Comparison of ENCODE assay signal across 21 mouse cellular contexts in genomic region chr1:134398210-134398609, GRCm38 (mm10). TPM values are rescaled to one million over a fixed set of nuclear protein-coding genes. Genes with fewer than 3 reads are reported as not detected.
"Had no signal": no experiment of that assay in that cellular context is flagged by ENCODE, and none has a peak within 500 bp of the region (broad histone marks: within the 10 kb centered on the region; RNA-seq: fewer than 3 reads in every experiment).

No protein-coding gene starts in this region.

- H3K36me3 ChIP-seq: lung, embryonic 15.5 days; midbrain, embryonic 13.5 days; midbrain, embryonic 15.5 days; neural tube, embryonic 12.5 days; stomach, embryonic 15.5 days had no signal

- ATAC-seq: lung, postnatal 0 days; midbrain, embryonic 13.5 days; midbrain, embryonic 15.5 days had no signal

- H3K4me1 ChIP-seq: lung, embryonic 15.5 days; midbrain, embryonic 13.5 days; midbrain, embryonic 15.5 days; neural tube, embryonic 12.5 days; stomach, embryonic 15.5 days had no signal

- H3K9me3 ChIP-seq: lung, embryonic 15.5 days; megakaryocyte, embryonic 14.5 days; midbrain, embryonic 13.5 days; midbrain, embryonic 15.5 days; neural tube, embryonic 12.5 days; stomach, embryonic 15.5 days had no signal

- H3K9ac ChIP-seq: lung, embryonic 15.5 days; midbrain, embryonic 13.5 days; midbrain, embryonic 15.5 days; neural tube, embryonic 12.5 days; stomach, embryonic 15.5 days had no signal

- H3K4me3 ChIP-seq: lung, embryonic 15.5 days; megakaryocyte, embryonic 14.5 days; midbrain, embryonic 13.5 days; midbrain, embryonic 15.5 days; neural tube, embryonic 12.5 days; stomach, embryonic 15.5 days had no signal

- H3K27me3 ChIP-seq: lung, embryonic 15.5 days; midbrain, embryonic 13.5 days; midbrain, embryonic 15.5 days; neural tube, embryonic 12.5 days; stomach, embryonic 15.5 days had no signal

- DNase-seq: lung, adult 2 months; lung, postnatal 14 days; lung, postnatal 36 days; right cerebral cortex, postnatal 14 days; thymus, adult 2 months; thymus, postnatal 25 days; thymus, postnatal 4 days had no signal

- H3K27ac ChIP-seq: lung, embryonic 15.5 days; macrophage; midbrain, embryonic 13.5 days; midbrain, embryonic 15.5 days; neural tube, embryonic 12.5 days; stomach, embryonic 15.5 days; stomach, postnatal 0 days had no signal

- H3K4me2 ChIP-seq: lung, embryonic 15.5 days; midbrain, embryonic 11.5 days; midbrain, embryonic 13.5 days; midbrain, embryonic 15.5 days; neural tube, embryonic 12.5 days; stomach, embryonic 15.5 days had no signal

RNA-seq across cellular contexts. Expression of gene 4933406M09Rik, which starts 12.5 kb away (rescaled TPM):
- polyA plus RNA-seq: lung, adult 2 months; lung, embryonic 15.5 days; macrophage; midbrain, embryonic 11.5 days; midbrain, embryonic 13.5 days; midbrain, embryonic 15.5 days; midbrain, postnatal 0 days; neural tube, embryonic 12.5 days; neural tube, embryonic 14.5 days; spleen, adult 2 months; stomach, embryonic 15.5 days; stomach, postnatal 0 days; thymus, adult 2 months; urinary bladder, adult 2 months had no signal
